Mouse (Mus musculus): ENCODE measurements around the gene Rps5.

DNA sequence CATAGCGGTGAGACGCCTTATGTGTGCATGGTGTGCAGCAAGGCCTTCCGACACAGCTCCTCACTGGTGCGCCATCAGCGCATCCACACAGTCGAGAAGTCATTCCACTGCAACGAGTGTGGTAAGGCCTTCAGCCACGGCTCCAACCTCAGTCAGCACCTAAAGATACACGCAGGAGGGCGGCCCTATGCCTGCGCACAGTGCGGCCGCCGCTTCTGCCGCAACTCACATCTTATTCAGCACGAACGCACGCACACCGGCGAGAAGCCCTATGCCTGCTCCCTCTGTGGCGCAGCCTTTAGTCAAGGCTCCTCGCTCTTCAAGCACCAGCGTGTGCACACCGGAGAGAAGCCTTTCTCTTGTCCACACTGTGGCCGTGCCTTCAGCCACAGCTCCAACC lies 48.8 kb downstream of the Rps5 start:
- no peak for TF ChIP-seq HCFC1 (IDR thresholded peaks at IDR 0.05; ENCODE audit: borderline replicate concordance, insufficient read depth, low read length)
- TF ChIP-seq MAFK (IDR thresholded peaks at IDR 0.05; ENCODE audit: insufficient read depth, low read depth, low read length): no peak

Data from ES-E14 (cell line).